Mouse (Mus musculus): ENCODE data around the gene Nkx6-2. TPM values are rescaled to one million over a fixed set of nuclear protein-coding genes. Genes with fewer than 3 reads are reported as not detected.

Nkx6-2 gene
- total RNA-seq (2023) = not detected in 2 replicates

DNA sequence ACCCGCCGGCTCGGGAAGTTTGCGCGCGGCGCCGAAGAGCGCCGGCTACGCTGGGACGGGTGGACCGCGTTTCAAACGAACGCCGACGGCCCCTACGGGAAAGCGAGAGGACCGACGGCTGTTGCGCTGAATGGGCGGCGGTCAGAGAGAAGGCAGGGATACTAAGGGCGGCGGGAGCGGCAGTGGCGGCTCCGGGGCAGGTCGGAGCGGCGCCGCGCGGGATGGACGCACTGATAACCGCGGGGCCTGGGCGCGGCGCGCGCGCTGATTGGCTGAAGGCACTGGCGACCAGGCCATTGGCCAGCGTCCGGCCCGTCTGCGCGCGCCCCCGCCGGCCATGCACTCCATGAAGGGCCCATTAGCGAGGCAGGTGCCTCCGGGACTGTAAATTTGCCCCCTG lies at the start of gene Nkx6-2:
Nkx6-2 (minus strand) TSS at position 203 of the 400 bp plus-strand sequence.

Other genes starting within 250 kb of the Nkx6-2 start
- 52.9 and 81.6 TPM in 2 replicates for gene Inpp5a, start 193.7 kb downstream of the Nkx6-2 start, total RNA-seq (2023)
- gene Cfap46, start 101.0 kb upstream of the Nkx6-2 start, total RNA-seq (2023) = not detected in 2 replicates